Mouse (Mus musculus) erythroid progenitor cell, adult 5-6 weeks (primary cell): Measurements from ENCODE around the gene Ccr8. TPM values are rescaled to one million over a fixed set of nuclear protein-coding genes. Genes with fewer than 3 reads are reported as not detected.

Experiments used
- ATAC-seq: replicated peaks from 2 replicates; pipeline ENCODE4 v1.8.0; 2016; ENCODE audit warnings: moderate number of reproducible peaks, mild to moderate bottlenecking, moderate TSS enrichment, inconsistent platforms; ENCODE audit not compliant: poor library complexity, low FRiP score, severe bottlenecking
- total RNA-seq, 2 experiments: library from RNA; stranded (forward) in 1 of 2; stranded (reverse) in 1 of 2; fragments of 150-400 nt in 1 of 2; fragments of 186-747, 209-891 nt in 1 of 2; gene quantifications; 2 replicates each; pipeline versions ENCODE4 v1.2.3 to v1.2.4; 2015 to 2017; ENCODE audit warnings: low replicate concordance in 2 of 2

The Ccr8 gene
- total RNA-seq, 2 experiments from 2014 or later, result not detected

DNA sequence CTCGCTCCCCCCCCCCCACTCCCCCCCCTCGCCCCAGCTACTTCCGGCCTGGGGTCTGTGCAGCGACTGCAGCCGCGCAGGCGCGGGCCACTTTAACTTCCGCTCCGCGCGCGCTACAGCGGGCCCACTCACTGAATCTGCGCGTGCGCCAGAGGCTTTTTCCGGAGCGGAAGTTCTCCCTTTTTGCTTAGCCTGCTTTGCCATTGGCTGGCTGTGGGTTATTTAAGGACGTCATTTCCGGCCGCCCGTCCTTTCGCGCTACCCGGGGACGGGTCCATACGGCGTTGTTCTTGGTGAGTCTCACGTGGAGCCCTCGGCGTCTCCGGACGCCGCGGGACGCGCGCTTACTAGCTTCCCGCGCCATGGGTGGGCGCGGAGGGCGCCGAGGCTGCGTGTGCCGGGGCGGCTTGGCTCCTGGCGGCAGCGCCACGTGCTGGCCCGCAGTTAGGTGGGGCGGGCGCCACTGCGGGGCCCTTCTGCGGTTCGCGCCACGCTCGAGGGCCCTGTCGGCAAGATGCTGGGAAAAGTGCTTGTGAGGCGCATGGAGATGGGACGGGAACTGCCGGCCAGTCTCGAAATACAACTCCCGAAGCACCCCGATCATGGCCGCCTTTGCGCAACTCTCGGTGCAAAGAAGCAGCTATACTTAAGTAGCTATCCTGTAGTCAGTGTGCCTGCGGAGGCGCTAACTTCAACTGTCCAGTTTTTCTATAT, 35.8 kb downstream of the Ccr8 start, which contains the start of gene Rpsa:
Gene Rpsa (plus strand): TSS at position 152 of the 714 bp plus-strand sequence.
- peak; percentile 97 for ATAC-seq

DNA sequence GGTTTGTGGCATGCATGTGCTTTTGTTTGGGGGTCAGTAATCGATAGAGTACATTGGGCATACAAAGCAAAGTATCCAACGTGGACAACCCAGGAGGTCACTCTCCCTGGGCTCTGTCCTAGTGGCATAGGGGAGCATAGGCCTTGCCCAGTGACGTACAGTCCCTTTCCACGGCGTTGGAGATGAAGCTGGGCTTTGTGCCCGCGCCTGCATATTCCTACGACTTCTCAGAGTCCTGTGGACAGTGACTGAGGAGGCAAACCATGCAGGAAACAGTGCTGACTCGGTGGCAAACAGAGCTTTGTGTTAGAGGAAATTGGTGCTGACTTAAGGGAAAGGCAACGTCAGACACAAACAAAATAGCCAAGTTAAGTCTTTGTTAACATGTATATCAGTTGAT, 37.4 kb downstream of the Ccr8 start:
- ATAC-seq, result no peak

DNA sequence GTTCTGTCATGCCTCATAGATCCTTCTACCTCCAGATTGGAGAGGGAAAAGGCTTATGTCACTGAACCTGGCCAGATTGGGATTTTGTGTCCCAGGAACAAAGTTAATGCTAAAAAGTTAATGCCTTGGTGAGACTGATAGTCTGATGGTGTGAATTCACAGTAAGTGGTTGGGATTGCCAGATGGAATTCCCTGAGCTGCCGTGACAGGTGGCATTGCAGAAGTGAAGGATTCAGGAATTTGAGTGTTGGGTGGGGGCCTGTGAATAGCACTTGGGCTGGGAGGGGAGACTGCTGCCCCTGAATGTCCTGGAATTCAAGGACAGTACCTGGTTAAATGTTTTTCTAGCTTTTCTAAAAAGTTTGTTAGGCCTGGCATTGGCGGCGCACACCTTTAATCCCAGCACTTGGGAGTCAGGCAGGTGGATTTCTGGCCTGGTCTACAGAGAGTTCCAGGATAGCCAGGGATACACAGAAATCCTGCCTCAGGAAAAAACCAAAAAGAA, 39.9 kb downstream of the Ccr8 start:
- ATAC-seq, result no peak

DNA sequence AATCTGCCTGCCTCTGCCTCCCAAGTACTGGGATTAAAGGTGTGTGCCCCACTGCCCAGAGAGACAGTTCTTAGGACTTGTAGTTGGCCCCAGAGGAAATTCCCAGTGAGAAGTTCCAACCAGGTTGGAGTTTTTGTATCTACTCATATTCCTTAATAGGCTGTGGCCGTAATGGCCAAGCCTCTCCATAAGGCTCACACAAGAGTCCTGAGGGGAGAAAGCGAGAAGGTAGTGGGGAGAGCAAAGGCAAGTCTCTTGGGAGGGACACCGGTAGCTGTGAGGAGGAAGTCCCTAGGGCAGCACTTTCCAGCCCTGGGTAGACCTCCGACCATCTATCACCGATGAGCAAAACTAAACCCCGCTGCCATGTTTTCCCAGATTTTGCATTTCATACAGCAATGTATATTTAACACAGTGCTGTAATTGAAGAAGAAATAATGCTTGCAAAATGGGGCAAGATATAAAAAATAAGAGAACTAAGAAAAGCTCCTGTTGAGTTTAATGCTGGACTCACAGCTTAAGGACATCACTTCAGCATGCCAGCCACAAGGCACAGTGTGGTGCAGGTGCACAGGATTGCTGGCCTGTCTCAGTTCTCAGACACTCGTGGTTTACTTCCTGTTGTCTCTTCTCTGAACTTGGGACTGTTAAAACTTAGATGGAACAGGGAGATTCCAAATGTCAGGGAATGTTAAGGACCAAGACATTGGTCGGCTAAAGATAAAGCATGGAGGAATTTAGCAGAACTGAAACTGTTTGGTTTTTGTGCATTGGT, 41.3 kb downstream of the Ccr8 start:
- ATAC-seq, result no peak

DNA sequence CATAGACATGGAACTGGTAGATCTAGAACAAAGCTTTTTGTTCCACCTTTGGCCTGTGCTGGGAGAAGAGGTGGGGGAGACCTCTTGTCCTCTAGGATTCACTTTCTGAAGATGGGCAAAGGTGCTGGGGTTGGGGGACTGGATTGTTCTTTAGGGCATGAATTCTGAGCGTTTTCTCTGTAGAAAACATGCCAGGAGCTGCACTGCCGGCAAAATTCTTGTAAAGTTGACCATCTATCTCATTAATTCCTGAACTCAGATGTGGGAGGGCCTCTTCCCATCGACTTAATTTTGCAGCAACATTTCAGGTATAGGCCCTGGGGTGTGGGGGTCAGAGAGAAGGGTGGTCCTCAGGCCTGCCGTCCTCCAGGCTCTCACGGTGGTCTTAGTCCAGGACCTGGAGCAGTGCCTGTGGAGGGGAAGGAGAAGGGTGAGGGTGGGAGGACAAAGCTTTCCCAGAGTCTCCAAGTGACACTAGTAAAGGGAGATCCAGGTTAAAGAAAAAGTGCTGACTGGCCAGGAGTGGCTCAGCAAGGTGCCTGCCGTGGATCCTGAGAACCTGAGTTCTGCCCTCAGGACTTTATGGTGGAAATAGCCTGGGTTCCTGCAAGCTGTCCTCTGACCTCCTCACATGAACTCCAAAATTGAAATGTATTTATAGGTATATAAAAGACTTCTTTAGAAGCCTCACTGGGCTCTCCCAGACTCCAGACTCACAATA, 42.0 kb downstream of the Ccr8 start:
- ATAC-seq, result no peak

DNA sequence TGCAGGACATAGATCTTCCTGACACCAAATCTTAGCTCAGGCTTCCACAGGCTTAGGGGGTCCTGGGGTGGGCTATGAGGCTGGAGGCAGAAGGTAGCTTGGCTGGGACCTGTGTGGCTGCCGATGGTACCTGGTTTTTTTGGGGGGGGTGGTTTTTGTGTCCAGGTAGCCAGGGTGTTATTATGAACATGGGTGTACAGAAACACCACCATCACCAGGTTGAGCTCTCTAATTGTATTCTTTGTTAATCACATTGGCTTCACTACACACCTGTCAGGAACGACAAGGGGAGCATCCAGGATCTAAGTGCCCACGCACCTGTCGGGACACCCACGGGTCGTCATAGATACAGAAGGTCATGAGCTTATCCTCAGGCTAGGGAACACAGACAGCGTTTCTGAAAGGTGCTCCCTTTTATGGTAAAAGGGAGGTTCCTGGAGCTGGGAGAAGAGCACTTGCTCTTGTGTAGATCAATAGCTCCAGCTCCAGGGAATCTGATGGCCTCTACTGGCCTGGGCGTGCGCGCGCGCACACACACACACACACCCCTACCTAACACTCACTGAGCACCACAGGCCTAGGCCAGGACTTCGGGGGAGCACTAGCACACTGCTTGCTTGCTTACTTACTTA, 42.7 kb downstream of the Ccr8 start:
- no peak for ATAC-seq

DNA sequence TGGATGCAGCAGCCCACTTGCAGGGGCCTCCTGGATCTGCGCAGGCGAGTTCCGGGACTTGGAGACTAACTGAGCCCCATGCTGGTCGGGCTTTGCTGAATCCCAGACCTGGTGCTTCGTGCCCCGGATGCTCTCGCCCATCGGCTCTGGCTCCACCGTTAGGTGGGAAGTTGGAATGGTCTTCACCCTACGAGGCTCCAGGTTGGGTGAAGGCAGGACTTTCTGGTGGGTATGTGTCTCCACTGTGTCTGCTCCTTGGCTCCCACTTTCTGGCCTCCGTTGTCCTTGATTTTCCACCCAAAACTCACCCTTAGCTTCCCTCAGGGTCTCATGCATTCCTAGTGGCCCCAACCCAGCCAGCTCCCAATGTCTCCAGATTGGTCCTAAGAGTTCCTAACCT, 43.5 kb downstream of the Ccr8 start:
- no peak for ATAC-seq

DNA sequence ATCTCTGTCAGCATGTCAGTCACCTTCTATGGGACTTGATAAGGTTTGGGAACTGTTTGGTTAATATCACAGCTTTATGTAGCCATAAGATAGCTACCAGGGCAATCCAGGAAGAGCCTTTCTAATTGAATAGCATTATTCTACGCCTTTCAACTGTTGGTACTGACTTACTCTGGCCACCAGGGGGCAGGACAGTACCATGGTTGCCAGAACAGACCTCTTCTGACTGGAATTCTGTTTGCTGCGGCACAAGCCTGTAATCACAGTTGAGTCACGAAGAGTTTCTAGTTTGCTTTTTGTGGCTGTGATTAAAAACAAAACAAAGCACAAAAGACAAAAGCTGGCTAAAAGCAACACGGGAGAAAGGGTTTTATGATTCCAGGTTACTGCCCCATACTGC, 48.7 kb downstream of the Ccr8 start:
- peak; percentile 90 for ATAC-seq

DNA sequence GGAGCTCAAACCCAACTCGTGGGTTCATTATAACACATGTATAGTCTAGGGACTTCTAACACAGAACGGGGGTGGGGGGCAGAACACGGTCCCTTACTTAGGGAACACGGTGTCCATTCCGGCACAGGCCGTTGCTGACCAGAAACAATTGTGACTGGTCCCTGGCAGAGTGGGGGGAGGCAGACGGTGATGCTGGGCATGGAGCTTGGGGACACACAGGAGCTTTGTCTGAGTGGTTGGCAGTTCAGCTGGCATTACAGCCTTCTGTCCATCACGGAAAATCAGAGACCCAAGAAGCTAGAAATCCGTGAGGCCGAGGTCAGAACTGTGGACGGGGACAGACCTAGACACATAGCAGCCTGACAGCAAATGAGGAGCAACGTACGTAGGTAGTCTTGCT, 52.6 kb downstream of the Ccr8 start:
- ATAC-seq, result no peak

Other genes starting within 250 kb of the Ccr8 start
- 52.4 and 67.8 TPM in 2 replicates for gene Wdr48, start 197.2 kb upstream of the Ccr8 start, total RNA-seq (2015; ENCODE audit: low replicate concordance)
- gene Wdr48, start 197.2 kb upstream of the Ccr8 start, total RNA-seq (2017; ENCODE audit: low replicate concordance), result 52.1 and 63.9 TPM in 2 replicates
- 2.5 and 4.2 TPM in 2 replicates for gene Gorasp1, start 154.5 kb upstream of the Ccr8 start, total RNA-seq (2015; ENCODE audit: low replicate concordance)
- gene Gorasp1, start 154.5 kb upstream of the Ccr8 start, total RNA-seq (2017; ENCODE audit: low replicate concordance), result 0.90 and 2.3 TPM in 2 replicates
- 2.1 TPM in 1 of 2 replicates, not detected in the other for gene Ttc21a, start 154.5 kb upstream of the Ccr8 start, total RNA-seq (2015; ENCODE audit: low replicate concordance)
- gene Ttc21a, start 154.5 kb upstream of the Ccr8 start, total RNA-seq (2017; ENCODE audit: low replicate concordance), result 1.5 TPM in 1 of 2 replicates, not detected in the other
- 2.1 and 2.2 TPM in 2 replicates for gene Csrnp1, start 107.5 kb upstream of the Ccr8 start, total RNA-seq (2015; ENCODE audit: low replicate concordance)
- gene Csrnp1, start 107.5 kb upstream of the Ccr8 start, total RNA-seq (2017; ENCODE audit: low replicate concordance), result 1.4 and 3.0 TPM in 2 replicates
- gene Xirp1, start 68.5 kb upstream of the Ccr8 start, total RNA-seq (2015; ENCODE audit: low replicate concordance), result not detected in 2 replicates
- not detected in 2 replicates for gene Xirp1, start 68.5 kb upstream of the Ccr8 start, total RNA-seq (2017; ENCODE audit: low replicate concordance)
- gene Cx3cr1, start 22.2 kb upstream of the Ccr8 start, total RNA-seq (2015; ENCODE audit: low replicate concordance), result 4.2 and 6.1 TPM in 2 replicates
- 2.5 and 3.7 TPM in 2 replicates for gene Cx3cr1, start 22.2 kb upstream of the Ccr8 start, total RNA-seq (2017; ENCODE audit: low replicate concordance)
- gene Slc25a38, start 18.3 kb downstream of the Ccr8 start, total RNA-seq (2015; ENCODE audit: low replicate concordance), result 271 and 362 TPM in 2 replicates
- gene Slc25a38, start 18.3 kb downstream of the Ccr8 start, total RNA-seq (2017; ENCODE audit: low replicate concordance), result 322 and 446 TPM in 2 replicates
- 703 and 915 TPM in 2 replicates for gene Rpsa, start 35.6 kb downstream of the Ccr8 start, total RNA-seq (2015; ENCODE audit: low replicate concordance)
- gene Rpsa, start 35.6 kb downstream of the Ccr8 start, total RNA-seq (2017; ENCODE audit: low replicate concordance), result 860 and 1,041 TPM in 2 replicates
- not detected in 2 replicates for gene Mobp, start 57.6 kb downstream of the Ccr8 start, total RNA-seq (2015; ENCODE audit: low replicate concordance)
- gene Mobp, start 57.6 kb downstream of the Ccr8 start, total RNA-seq (2017; ENCODE audit: low replicate concordance), result not detected in 2 replicates
- gene Myrip, start 209.4 kb downstream of the Ccr8 start, total RNA-seq (2015; ENCODE audit: low replicate concordance), result not detected in 2 replicates
- not detected in 2 replicates for gene Myrip, start 209.4 kb downstream of the Ccr8 start, total RNA-seq (2017; ENCODE audit: low replicate concordance)